Mouse (Mus musculus): ENCODE data around the gene Fkbp14.

The Fkbp14 gene

DNA sequence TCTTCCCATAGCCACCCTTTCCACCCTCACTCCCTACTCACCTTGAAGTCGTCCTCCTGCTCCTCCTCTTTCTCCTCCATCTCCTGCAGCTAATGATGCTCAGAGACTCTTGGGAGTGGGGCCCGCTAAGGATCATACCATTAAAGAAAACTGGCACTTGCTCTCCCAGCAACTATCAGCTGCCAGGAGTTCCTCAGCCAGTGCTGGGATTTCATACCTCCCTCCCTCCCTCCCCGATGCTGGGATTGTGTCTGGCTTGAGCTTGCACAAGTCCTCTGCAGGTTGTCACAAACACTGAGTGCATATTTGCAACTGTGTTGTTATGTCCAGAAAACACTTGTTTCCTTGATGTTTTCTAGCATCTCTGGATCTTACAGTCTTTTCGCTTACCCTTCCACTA, at the start of gene Fkbp14:
TSS of gene Fkbp14 (minus strand) at position 101 of the 400 bp plus-strand sequence.
- DNase-seq, result no peak

DNA sequence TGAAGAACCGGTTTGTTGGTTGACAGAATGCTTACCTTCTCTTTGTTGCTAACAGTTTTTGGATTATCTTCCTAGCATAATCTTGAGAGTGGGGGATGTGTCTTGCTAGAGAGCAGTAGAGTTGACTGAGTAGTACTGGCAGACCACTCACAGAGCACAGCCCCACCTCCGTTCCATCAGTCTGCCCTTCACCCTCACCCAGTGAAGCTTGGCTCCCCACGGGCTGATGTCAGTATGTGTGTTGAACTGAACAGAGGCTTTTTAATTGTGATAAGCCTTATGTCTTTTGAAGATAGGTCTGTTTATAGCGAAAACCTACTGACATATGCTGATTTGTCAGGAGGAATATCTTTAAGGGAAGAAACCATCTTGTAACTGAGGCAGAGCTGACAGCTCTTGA, 46.1 kb upstream of the Fkbp14 start:
- no peak for DNase-seq

DNA sequence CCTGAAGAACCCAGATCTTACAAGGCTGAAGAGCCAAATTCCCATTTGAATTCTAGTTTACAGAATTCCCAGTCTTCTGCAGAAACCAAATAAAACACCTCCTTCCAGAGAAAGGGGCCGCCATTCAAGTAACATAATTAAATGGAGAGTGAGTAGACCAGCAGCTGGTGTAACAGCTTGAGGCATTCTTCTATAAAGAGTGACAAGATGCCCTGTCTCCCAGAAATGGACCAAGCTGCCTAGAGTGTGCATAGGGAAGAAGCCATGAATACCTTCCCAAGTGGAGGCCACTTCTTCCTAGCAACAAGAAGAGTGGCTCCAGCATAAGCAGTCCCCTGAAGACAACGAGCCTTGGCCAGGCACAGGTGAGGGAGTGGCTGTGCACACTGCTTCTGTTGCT, 44.8 kb upstream of the Fkbp14 start:
- DNase-seq, result peak; percentile 13

DNA sequence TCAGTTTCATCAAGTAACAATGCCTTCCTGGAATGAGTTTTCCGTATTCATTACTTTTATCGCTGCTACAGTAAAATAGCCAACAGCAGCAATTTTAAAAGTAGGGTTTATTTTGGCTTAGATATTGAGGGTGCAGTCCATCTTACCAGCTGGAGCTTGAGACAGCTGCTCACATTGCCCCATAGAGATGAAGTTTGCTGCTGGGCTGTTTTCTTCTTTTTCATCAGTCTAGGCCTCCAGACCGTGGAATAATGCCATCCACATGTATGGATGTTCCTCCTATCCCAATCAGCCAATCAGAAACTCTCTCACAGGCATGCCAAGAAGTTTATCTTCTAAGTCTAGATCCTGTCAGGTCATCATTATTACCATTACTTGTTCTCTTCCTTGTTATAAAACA, 42.8 kb upstream of the Fkbp14 start:
- no peak for DNase-seq

DNA sequence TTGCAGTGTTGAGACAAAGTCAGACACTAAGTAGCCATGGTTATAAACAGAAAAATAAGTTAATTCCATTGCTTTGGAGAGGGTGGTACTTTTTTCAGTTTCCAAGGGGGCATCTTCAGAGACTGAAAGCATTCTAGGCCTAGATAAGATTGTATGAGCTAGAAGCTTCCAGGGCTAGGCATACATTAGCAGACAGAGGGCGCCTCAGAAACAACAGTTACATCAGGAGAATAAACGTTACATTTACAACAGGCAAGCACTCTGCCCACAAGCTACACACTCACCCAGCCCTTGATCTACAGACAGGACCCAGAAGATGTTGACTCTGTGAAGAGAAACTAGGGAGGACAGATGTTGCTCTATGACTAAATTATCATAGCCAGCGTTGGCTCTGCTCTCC, 34.4 kb upstream of the Fkbp14 start:
- no peak for DNase-seq

DNA sequence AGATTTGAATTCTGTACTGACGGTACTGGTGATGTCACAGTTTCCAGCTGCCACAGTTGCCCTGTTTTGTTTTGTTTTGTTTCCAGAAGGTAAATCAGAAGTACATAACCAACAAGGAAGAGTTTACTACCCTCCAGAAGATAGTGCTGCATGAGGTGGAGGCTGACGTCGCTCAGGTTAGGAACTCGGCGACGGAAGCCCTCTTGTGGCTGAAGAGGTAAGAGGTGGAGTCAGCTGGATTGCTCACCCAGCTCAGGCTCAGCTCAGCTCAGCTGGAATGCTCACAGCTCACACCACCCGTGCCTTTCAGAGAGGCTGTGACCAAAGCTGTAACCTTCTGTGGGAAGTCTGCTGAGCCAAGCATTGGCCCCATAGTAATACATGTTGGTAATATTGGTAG, 32.6 kb upstream of the Fkbp14 start:
- DNase-seq, result no peak

DNA sequence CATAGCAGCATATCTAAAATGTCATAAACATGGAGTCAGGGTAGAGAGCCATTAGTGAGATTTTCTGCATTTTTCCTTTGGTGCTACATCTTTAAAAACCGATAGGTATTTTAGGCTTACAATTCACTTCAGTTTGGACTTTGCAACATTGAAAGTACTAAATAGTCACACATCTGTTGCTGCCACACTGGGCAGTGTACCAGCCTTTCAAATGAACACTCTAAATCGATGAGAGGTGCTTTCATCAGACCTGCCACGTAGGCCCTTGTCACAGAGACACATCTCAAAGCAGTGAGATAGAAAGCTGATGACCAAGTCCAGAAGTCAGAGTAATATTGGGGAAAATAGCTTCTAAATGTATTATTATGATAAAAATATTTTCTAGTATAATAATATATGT, 31.3 kb upstream of the Fkbp14 start:
- DNase-seq, result no peak

DNA sequence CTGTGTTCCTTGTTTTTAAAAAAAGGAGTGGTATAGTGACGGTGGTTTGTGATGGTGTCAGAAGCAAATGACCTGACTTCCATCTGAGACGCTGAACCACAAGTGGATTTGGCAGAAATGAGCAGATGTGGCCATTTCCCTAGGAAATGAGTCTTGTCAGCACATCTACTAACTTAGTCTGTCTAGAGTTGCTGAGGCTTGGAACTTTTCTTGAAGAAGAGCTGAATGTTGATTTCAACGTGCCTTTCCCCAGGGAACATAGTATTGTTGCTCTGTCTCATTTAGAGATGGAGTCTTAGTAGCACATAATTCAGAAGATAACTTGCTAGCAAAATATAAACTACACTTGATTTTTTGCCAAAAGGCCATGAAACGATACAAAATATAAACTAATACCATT, 23.2 kb upstream of the Fkbp14 start:
- DNase-seq, result no peak

DNA sequence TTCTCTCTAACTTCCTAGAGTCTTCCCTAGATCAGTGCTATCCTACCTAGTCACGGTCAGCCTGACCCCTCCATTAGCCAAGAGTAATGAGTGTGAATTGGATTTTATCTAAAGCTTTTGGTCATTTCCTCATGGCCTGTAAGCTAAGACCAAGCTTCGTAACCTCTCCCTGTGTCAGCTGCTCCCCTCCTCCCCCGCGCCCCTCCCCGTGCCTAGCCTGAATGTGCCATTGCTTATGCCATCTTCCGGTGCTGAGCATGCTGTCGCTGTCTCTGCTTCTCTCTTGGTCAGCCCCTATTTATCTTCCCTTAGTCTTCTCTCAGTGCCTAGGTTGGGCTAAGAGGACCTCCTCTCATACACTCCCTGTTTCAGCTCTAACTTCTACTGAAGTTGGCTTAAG, 22.4 kb upstream of the Fkbp14 start:
- DNase-seq, result no peak

DNA sequence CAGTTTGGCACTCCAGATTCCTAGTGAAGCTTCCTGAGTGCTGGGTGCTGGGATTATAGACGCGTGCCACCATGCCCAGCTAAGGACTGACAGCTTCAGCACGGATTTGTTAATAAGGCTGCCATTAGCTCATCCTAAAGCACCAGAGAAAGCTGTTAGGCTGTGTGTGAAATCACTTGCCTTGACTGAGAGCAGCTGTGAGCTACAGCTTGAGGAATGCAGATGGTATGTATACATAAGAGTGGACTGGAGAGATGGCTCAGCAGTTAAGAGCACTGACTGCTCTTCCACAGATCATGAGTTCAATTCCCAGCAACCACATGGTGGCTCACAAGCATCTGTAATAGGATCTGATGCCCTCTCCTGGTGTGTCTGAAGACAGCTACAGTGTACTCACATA, 20.3 kb upstream of the Fkbp14 start:
- no peak for DNase-seq

DNA sequence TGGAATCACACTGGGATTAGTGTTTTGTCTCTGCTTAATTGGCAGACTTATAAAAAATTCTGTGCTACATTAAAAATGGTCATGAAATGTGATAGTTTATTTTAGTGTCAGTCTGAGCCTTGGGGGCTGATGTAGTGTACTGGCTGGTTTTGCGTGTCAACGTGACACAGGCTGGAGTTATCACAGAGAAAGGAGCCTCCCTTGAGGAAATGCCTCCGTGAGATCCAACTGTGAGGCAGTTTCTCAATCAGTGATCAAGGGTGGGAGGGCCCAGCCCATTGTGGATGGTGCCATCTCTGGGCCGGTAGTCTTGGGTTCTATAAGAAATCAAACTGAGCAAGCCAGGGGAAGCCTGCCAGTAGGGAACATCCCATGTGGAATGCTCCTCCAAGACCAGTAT, 9.1 kb upstream of the Fkbp14 start:
- no peak for DNase-seq

DNA sequence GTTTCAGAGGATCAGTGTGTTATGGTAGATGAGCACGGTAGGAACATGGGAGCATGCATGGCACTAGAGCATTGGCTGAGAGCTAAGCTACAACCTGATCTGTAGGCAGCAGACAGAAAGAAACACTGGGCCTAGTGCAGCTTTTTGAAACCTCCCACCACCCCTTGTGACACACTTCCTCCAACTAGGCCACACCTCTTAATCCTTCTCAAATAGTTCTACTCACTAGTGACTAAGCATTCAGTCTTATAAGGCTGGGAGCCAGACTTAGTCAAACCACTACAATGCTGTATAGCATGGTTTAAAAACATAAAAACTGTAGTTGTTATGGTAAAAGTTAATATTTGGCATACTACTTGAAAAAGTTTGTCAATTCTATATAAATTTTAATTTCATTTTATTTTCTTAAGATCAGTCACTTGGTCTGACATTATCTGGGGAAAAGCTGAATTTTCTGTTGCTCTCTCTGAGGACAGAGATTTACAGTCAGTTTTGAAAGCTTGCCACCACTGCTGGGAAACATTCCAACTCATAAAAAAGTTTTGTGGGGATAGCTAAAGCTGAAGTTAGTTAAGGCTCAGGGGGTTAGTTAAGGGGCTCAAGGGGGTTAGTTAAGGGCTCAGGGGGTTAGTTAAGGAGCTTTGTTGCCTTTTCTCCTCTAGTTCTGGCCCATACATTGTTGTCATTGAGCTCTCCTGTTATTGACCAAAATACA, 7.0 kb upstream of the Fkbp14 start:
- DNase-seq, result no peak

DNA sequence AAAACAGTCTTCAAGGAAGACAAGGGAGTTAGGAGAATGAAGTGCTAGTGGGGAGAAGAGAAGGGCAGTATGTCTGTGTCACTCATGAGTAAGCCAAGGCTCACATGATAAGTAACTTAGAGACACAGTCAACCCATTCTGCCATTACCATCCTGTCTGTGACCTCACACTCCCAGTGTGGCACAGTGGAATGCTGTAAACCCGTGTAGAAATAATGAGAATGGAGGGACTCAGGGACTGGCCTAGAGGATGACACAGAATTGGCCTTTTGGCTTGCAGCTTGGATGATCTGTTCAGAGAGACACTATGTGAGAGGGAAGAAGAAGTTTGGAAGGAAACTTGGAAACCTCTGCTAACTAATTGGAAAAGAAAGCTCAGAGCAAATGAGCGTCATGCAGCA, 5.8 kb upstream of the Fkbp14 start:
- DNase-seq, result no peak

DNA sequence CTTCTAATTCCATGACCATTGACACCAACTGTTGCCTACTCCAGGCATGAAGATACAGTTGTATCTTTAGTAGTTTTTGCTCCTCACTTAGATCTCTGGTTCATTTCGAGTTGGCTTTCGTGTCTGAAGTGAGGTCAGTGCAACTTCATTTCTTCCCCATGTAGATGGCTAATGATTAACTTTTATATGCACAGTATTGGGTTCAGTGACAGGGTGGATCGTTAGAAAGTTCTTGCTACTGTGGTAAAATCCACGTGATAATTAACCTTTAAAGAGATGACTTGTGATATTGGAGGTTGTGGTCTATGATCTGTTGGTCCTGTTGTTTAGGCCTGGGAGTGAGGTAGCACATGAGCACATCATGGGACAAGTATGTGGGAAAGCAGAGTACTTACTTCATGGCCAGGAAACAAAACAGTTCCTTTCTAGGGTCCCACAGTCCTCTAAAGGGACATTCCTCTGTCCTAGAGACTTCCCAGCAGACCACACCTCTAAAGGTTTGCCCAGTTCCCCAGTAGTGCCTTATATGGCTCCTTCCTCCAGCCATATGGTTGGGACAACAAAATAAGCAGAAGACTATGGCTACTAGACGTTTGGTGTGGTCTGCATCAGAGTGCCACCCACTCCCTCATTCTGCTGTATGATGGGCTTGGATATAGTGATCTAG, 3.7 kb upstream of the Fkbp14 start:
- DNase-seq, result no peak

DNA sequence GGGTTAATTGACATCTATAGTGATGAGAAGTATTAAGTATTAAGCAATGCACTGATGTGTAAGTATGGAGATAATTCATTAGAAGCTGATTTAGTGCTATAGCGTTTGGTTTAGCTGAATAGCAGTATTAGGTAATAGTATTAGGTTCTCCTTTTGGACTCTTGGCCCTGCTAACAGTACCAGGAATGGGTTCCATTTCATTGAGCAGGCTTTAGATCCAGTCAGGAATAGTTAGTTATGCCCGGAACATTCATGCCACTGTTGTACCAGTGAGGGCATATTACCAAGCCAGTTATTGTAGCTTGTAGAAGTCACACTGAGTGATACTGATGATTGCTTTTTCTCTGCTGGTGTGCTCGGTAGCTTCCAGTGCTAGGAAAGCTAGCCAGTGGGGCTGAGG, 603 bp upstream of the Fkbp14 start:
- no peak for DNase-seq

DNA sequence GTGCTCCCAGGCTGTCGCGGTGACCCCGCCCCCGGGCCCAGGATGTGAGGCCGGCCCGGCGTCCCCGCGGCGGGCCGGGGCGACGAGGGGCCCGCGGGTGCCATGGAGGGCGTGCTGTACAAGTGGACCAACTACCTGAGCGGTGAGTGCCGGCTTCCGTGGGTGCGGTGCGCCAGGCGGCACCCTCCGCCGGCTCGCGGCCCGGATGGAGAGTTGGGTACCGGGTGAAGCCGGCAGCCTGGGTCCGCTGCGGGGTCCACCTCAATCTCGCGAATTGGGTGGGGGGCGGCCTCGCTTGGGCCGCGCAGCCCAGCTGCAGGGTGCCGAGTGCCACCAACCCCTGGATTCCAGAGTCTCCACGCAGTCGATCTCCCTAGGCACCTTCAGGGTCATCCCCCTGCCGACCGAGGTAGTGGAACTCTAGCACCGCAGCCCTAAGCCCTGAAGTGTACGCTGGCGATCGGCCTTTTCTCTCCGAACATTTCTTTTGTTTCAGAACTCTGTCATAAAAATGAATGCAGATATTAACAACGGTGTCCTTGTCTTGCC, 1.7 kb downstream of the Fkbp14 start:
- no peak for DNase-seq

DNA sequence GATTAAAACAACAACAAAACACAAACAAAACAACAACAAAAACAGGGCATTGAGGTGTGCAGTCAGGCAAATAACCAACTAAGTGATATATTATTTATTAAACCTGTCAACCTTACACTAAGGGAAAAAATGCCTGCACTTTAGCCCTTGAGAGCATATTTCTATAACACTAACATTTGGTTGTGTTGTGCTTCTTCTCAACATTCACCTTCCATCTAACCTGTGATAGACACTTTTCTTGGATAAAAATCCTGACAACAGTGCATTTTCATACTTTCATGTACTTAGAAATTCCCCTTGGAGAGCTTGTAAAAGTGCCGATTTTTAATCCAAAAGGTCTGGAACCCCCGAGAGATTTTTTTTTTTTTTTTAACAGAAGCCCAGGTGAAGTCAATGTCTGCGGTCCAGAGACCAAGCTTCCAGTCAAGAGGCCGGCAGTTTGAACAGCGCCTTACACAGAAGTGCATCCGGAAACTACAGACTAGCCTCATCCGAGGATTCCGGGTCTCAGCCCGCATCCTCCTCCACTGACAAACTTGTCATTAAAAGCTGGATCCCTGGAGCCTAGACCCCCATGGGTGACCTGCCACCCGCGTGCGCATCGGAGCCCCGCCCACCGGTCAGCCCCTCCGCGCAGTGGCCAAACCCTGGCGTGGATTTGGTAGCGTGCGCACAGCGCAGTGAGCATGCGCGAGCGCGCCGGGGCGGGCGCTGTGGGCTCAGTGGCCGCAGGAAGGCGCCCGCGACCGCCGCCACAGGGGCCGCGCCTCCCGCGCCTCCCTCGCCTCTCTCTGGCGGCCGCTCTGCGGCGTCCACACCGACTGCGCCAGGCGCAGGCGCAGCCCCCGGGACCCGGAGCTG, 2.4 kb downstream of the Fkbp14 start, which contains the start of gene Plekha8:
TSS of gene Plekha8 (plus strand) at position 643 of the 861 bp plus-strand sequence.
- DNase-seq, result peak; percentile 93

DNA sequence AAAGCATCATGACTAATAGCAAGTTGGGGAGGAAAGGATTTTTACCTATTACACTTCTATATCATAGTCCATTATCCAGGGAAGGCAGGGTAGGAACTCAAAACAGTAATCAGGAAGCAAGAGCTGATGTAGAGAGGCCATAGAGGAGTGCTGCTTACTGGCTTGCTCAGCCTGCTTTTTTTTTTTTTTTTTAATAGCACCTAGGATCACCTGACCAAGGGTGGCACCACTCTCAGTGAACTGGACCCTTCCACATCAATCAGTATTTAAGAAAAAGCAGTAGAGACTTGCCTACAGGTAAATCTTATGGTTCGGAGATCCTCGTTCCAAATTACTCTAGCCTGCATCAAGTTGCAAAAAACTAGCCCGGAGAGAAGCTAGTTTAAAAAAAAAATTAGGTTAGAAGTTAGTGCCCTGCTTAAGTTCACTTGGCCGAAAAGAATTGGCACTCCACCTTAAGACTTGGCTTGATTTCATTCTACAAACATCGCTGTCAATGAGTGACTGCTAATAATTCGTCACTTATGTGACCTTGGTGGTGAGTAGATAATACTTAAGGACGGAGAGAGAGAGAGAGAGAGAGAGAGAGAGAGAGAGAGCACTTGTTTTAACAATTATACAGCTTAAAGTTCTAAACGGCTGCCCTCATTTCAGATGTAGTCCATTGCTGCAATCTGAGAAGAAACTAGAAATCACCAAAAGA, 3.2 kb downstream of the Fkbp14 start:
- DNase-seq, result no peak

DNA sequence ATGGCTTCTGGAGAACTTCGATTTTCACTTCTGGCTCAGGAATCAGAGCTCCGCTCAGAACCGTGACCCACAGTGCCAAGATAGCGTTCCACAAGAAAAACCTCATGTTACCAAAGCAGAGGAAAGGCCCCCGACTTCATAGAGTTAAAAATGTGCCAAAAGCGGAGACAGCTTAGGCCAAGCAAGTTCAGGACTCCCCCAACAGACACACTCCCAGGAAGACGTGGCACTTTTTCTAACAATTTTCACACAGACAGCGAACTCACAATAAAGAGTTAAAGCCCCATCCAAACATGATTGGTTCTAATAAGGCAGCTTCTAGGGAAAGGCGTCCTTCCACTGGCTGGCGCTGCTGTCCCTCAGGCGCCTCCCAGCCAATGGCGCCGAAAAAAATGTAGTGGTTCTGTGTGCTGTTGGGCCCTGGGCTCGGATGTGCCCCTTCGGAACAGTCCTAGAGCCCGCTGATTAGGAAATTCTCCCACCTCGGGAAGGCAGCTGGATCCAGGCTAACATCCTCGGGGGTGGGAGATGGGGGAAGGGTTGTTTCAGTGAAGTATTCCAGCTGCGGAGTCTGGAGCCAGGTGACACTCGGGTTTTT, 4.1 kb downstream of the Fkbp14 start:
- DNase-seq, result peak; percentile 96

DNA sequence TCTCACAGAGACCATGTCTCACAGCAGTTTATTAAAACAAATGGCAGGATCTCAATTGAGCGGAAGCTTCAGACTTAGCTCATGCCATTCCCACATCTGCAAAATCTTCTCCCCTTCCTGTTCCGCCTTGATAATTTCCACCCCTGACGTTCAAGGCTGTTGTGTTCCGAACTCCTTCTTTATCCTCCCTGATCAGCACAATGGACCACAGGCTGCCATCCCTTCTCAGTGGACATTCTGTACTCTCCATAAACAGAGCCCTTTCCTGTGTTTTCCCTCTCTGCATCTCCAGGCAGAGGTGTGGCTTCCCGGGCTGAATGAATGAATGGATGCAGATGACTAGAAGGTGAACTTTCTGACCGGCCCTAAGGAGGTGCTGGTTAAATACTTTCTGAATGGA, 5.3 kb downstream of the Fkbp14 start:
- DNase-seq, result no peak

DNA sequence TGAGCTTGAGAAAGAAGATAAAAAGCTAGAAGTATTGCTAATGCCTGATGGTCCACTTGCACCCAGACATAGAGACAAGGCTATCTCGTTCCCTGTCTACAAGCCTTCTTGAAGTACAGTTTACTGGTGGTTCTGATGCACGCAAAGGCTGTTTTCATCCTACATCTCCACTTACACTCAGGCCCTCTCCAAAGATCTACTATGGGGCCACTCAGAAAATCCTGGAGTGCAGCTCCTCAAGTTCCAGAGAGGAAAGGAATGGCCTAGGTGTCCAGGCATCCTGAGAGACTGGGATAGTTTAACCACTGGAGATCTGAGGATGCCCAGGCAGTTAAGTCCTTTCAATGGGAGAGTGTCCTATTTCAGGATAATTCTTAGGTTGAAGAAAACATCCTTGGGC, 6.4 kb downstream of the Fkbp14 start:
- DNase-seq, result no peak

DNA sequence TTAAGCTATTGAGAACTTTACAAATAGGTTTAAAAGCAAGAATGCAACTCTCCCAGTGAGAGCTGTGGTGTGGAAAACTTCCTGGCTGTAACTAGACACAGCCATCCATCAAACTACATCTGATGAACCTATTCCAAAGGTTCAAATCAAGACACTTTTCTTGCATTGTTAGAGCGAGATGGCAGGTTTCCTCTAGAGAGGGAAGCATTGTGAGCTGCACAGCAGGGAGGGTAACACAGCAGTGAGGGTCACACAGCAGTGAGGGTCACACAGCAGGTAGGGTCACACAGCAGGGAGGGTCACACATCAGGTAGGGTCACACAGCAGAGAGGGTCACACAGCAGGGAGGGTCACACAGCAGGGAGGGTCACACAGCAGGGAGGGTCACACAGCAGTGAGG, 8.9 kb downstream of the Fkbp14 start:
- DNase-seq, result no peak

DNA sequence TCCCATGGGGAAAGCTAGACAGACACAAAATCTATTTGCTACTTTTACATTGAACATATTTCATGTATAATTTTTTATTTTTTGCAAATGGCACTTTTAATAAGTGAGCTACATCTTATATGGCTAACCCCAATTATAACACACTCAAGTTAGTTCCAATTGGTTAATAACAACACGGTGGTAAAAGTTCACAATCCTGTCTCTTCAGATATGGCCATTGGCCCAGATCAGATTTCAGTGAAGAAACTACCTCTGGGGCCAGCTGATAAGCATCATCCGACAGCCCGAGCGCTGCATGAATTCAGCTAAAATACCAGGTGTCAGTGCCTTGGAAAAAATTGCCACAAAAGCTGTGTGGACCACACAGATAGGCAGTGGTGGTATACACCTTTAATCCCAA, 9.4 kb downstream of the Fkbp14 start:
- no peak for DNase-seq
